Mouse (Mus musculus): Measurements from ENCODE around the gene Timp2.

Timp2 gene

DNA sequence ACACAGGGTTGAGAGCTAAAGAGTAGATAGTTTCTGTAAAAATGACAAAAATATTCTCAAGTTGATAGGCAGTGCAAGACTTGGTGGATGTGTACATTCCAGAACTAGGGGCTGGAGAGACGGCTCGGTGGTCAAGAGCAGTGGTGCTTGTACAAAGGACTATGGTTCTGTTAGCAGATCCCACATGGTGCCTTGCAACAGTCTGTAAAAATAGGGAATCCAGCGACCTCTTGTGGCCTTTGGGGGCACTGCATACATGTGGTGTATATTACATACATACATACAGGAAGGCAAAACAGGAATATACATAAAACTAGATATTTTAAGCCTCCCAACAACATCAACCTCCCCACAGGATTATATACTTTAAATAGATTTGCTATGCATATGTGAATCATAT, 12.8 kb upstream of the Timp2 start:
- DNase-seq = peak; percentile 33

DNA sequence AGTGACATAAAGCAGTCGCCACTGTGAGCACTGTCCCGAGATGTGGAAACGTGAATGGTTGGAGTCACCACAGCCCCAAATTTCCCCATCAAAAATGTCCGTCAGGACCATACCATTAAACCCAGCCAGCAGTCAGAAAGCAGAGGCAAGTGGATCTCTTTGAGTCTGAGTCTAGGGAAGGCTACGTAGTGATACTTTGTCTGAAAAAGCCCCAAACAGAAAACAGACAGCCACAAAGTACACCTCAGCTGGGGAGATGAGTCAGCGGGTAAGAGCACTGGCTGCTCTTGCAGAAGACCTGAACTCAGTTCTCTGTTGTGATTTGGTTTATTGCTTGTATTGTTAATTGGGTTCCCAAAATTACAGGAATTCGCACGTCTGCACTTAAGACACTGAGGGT, 11.0 kb upstream of the Timp2 start:
- DNase-seq = no peak

DNA sequence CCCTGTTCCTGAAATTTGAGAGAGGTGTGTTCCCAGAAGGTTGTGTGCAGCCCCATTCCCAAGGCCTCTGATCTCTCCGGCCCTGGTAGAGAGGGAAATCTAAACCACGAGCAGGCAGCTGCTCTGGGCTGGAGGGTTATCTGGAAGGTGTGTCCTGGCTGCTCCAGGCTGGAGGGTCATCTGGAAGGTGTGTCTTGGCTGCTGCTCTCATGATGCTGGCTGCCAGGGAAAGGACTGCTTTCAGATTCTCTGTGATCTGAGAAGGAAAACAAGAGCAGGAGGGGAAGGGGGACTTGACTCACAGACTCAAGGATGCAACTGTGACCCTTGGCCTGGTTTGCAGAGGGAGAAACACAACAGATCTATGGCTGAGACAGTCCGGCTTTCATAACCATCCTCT, 10.6 kb upstream of the Timp2 start:
- DNase-seq = no peak

DNA sequence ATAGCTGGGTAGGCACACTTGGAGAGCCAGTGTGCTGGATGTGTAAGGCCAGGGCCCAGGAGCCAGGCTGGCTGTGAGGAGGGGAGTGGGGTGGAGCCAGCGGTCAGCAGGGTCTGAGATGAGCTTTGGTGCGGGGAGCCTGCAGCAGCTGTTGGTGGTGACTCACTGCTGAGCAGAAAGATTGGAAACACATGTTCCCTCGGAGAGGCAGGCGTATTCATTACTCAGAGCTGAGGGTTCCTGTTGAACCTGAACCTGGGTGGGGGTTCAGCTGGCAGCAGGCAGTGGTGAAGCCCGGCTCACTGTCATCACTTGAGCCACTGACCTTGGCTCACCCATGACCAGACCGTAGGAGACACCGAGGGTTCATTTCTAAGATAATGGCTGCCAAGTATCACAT, 9.6 kb upstream of the Timp2 start:
- no peak for DNase-seq

DNA sequence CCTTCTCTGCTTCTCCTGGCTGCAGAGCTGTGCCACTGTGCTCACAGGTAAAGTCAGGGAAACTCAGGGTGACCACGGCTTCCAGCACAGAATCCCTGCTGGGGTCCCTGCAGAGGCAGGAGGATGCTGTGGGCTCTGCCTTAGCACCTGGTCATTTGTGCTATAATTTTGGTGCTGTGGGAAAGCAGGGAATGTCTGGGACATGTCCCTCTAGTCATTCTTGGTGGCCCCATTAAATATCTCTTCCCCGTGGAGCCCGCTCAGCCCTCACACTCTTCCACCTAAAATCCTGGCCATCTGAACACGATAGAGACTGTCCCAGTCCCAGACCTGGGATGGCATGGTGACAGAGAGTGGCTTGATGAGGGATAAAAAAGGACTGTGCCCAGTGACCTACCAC, 8.5 kb upstream of the Timp2 start:
- no peak for DNase-seq

DNA sequence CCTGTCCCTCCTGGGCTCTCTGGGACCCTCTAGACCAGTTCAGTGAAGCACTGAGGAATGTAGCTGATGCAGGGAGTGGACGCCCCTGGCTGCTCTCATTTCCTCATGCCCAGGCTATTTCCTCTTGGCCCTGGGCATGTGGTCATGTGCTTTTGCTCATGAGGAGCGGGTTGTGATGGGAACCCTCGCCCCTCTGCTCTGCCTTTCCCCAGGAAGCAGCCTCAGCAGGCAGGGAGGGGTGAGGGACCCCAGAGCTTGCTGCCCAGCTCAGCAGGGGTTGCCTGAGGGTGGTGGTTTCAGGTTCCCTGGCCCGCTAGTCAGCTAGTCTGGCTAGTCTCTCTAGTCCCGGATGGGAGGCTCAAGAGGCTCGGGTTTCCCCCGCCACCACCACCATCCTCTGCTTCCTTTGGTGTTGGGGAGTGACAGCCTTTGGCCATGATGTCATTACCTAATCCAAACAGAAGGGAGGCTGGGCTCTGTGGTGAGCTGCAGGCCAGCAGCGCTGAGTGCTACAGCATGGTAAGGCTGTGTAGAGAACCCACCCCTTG, 7.5 kb upstream of the Timp2 start:
- peak; percentile 15 for DNase-seq

DNA sequence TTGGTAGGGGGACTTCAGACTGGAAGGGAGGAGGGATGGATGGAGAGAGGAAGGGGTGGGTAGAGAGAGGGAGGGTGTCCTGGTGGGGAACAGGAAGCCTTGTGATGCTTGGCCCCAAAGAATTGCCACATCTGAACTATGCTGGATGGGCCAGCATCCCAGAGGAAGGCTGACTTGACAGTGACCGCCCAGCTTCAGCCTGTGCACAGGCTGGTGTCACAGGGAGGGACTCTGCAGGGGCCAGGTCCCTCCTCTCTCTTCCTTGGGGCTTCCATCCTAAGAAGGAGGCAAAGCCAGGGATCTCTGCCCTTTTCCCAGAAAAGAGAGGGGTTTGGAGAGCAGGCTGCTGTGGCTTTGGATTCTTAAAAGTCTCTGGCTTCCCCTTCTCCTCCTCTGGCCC, 7.0 kb upstream of the Timp2 start:
- DNase-seq = no peak

DNA sequence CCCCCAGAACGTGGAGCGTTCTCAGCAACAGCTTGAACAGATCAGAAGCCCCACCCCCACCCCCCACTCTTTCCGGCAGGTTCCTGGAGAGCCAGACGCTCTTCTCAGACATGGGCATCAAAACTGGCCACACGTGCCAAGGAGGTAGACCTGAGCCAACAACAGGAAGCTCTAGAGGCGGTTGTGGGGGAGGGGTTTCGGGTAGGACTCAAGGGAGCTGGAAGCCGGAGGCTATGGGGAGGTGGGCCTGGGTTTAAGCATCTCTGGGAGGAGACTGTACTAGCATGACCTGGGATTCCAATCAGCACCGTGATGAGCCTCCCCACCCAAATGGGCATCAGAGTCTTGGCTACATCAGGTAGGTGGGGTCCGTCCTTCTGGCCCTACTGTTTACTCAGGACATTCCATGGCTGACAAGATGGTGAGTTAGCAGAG, 5.4 kb upstream of the Timp2 start:
- peak; percentile 38 for DNase-seq

DNA sequence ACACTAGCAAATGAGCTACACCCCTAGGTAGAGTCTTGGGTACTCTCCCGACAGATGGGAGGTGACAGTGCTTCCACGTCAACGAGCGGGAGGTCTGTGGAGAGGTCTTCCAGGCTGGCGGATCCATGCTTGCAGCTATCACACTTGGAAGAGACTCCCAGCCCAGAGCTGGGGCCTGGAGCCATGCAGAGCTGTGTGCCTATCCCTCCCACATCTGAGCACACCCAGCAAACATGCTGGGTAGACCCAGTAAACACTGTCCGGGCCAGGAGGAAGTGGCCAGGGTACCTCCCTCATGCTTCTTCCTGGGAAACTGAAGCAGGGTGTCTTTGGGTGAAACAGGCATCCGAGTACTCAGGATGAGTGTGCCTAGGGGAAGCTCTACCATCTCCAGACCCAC, 5.0 kb upstream of the Timp2 start:
- peak; percentile 3 for DNase-seq

DNA sequence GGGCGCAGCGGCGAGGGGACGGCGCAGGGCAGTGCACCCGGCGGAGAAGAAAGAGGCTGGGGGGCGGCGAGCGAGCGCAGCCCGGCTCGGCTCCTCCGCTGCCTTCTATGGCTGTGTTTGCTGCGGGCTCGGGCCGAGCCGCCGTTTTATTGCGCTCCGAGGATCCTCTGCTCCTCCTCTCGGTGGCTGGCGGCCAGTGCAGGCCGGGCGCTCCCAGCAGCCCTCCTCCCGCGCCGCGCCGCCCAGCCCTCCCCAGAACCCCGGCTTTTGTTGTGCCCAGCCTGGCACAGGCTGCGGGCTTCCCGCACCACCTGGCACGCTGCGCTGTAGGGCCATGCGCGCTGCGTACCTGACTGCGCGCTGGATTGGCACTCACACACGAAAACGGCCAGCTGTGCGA, 335 bp downstream of the Timp2 start:
- DNase-seq = peak; percentile 92

DNA sequence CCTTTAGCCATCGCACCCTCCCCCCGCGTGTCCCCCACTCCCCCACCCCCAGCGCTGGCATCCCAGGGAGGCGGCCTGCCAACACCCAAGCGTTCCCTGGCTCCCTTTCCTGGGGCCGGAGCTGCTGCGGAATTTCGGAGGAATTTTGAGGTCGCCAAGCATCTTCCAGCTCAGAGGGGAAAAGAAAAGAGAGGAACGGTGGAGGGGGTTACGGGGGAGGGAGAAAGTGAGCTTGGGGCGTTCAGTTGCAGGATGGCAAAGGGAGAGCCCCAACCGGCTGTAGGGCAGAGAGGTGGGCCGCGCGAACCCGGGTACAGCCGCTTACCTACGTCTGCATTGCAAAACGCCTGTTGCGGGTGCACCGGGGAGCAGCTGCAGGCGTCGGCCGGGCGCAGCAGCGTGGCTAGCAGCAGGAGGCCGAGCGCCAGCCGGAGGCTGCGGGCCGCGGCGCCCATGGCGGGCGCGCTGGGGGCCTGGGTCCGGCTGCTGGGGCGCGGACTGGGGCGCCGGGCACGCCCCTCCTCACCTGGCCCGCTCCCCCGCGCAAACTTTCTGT, 826 bp downstream of the Timp2 start:
- peak; percentile 54 for DNase-seq

DNA sequence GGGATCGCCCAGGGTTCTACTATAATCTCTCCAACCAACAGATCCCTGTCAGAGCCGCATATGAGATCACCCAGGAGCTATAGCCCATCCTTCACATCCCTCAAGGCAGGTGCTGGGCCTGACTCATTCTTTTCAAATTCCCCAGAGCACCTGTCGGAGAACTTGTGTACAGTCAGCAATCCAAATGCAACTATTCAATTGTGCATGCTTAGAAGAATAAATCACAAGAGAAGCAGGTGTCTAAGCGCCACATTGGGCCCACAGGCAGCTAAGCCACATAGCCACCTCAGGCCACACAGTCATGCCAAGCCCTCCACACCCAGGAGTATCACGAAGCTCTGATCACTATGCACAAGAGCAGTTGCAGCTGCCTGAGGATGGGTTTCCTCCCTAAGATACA, 6.0 kb downstream of the Timp2 start:
- DNase-seq = no peak

DNA sequence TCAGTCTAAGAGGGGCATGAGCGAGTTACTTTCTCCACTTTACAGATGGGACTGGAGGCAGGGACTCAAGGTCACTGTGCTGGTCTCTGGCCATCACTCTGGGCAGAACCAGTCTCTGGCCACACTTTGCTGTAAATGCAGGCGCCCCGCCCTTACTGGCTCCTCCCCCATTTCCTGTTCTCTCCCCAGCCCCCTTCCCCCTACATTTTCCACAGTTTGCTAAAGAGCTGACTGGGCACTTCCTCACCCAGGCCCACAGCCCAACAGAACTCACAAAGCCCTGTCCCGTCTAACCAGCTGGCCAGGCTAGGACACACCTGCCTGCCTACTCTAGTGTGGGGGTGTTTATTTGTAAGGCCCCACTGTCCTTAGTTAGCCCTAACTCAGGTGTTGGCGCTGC, 6.7 kb downstream of the Timp2 start:
- DNase-seq = no peak

DNA sequence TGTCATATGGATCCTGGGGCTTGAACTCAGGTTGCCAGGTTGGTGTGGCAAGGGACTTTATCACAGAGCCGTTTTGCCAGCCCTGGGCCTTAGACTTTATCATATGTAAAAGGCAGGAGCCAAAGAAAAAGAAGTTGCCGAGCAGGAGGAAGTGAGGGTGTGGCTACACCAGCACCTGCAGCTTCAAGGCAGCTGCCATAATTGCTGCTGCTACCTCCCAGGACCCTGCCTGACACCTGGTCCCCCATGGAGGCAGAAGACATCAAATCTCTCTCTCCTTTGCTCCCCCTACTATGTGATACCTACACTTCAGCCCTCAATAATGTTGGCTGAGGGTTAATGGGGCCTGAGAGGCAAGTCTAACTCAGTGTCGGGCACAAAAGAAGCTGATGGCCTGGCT, 7.1 kb downstream of the Timp2 start:
- no peak for DNase-seq

DNA sequence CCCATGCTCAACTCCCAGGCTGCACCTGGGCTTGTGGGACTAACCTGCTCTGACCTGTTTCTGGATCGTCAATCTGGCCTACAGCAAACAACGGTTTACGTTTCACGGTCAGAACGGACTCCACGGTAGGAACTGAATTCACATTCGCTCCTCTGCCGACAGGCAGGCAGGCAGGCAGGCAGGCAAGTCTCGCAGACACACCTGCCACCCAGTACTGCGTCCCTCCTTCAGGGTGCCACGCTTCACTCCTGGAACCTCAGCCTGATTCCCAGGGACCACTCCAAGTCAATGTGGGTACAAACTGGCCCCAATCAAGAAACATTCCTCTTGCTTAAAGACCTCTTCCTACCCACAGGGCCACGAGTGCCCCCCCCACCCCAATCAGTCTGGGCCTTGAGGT, 7.6 kb downstream of the Timp2 start:
- DNase-seq = no peak

DNA sequence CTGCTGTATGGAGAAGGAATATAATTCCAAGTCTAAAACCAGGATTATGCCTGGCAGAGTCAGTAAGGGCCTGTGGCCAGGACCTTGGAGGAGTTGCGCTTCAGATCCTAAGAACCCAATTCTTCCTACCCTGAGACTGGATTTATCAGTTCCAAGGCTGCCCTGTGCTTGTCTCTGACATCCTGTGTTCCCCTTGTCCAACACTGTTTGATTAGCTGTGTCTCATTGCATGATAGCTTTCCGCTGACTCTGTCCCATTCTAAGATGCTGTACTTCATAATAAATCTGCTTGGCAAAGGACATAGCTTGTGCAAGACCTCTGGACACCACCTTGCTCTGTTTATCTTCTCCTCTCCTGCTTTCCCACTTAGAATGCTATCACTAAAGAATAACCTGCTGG, 8.1 kb downstream of the Timp2 start:
- DNase-seq = no peak

DNA sequence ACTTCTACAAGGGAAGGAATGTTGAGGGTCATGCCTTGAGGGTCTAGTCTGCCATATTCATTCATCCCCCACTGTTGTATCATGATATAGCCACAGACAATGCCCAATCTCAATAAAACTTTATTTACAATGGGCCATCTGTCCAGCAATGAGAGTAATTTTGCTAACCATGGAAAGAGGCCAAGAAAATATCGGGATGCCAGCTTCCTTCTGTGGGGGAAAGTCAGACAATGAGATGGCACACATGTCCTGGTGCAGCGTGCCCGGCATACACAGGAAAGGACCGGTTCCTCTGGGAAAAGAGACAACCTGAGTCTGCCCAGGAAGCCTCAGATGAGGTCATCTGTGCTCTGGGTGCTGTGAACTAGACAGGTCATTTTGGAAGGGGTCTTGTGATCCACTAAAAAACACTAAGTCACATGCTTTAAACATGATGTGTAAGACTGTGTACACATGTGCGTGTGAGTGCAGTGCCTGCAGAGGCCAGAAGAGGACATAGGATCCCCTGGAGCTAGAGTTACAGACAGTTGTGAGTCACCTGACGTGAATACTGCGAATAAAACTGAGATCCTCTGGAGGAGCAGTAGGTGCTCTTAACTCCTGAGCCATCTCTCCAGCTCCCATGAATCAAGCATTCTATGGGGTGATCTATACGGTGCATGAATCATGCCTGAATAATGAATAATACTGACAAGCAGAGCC, 9.0 kb downstream of the Timp2 start:
- DNase-seq = no peak

DNA sequence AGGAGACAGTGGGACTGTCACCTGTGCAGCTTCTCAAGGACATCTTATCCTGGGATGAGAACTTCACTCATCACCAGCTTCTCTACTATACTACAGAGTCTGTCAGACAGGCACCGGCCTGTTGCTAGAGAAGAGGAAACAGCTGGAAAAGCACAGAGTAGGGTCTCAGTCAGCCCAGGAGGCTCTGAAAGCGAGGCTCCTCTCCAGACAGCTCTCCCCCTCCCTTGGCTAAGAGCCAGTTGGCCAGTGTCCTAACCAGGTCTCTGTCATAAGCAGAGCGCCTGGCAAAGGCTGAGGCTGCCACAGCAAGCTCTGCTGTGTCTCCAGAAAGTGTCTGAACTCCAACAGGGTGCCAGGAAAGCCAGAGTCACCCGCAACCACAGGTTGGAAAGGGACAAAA, 9.8 kb downstream of the Timp2 start:
- DNase-seq = peak; percentile 67

DNA sequence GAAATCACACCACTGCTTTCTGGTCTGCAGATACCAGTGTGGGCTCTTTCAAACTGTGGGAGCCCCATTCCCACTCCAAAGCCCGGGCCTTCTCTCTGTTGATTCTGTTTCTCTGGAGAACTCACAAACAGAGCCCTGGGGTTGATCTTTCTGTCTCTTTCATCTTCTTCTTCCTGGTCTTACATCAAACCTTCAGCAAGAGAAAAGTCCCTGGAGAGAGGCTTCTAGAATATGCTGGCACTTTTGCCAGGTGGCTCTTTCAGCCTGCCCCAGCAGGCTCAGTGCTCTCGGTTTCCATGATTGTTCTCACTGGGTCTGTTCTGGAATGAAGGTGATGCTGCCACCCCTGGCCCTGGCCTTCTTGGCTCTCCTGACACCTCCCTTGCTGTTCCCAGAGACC, 11.9 kb downstream of the Timp2 start:
- no peak for DNase-seq

DNA sequence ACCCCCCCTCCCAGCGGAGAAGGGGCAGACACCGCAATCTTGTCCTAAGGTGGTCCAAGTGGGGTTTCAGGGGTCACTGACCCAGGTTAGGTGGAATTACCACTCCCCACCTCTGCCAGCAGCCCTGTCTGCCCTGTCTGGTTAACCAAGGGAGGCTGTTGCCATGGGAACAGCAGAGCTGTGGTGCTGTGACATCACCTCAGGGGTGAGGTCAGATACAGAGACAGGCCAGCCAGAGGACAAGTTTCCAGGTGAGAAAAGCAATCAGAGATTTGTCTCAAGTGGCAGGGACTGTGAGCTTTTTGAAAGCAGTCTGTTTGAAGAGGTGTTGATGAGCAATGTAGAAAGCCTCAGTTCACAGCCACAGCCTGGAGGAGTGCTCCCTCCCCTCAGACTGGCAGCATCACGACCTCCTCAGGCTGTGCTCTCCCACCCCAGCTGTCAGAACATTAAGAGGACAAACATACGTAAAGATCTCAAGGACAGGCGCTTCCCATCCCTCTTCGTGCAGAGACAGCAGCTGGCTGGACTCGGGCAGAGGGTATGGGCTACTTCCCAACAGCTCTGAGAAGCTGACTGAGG, 13.0 kb downstream of the Timp2 start, which contains the start of gene Cep295nl:
Cep295nl (minus strand) TSS at position 101 of the 582 bp plus-strand sequence.
- no peak for DNase-seq

DNA sequence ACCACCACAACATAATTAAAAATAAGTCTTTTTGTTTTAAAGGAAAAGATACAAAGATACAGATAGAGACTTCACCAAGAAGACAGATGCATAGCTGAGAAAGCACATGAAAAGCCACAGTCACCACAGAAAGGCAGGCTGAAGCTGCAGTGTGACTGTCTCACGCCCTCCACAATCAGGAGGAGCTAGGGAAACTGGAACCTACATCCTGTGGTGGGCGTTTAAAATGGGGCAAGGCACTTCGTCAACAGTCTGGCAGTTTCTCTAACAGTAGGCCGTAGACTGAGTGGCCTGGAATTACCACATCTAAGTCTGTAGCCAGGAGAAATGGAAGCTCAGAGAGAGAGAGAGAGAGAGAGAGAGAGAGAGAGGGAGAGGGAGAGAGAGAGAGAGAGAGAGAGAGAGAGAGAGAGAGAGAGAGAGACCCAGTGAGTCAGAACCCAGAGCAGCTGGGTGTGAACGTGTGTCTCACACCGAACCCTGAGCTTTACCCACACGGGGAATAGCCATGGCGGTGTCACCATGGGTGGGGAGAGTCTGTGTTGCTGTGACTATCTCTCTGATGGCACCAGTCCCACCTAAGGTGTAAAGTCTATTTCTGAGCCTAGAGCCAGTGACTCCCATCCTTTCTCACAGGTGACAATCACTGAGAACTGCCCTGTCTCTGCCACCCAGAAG, 17.9 kb downstream of the Timp2 start:
- DNase-seq = no peak

DNA sequence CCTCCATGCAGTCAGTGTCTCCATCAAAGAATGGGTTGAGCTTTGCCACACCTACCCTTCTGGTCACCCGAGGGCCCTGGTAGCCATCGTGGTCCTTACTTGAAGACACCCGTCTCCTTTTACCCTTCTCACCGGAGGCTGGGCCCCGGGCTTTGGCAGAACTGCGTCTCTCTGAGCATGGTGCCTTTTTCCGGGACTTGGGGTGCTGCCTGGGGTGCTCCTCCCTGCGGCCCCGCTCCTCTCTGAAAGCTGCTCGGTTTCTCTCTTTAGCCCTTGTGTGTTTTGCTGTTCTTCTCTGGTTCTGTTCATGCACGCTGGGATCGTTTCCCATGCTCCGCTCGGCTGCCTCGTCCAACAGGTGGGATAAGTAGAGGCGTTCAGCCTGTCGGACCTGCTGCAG, 22.1 kb downstream of the Timp2 start:
- DNase-seq = no peak

DNA sequence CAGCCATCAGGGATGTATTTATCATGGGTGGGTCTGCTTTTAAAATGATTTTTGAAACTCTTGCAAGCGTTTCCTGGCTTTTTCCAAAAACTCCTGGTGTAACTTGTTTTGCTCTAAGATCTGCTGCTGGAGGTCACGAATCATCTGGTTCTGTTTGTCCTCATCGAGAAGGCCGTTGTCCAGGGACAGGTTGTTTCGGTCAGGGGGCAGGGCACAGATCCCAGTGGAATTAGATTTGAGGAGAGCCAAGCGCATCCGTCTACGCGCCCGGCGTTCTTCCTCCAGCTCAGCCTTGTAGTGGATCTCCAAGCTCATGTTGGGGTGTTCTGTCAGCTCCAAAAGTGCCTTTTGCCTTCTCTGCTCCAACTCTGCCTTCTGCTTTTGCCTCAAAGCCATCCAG, 23.2 kb downstream of the Timp2 start:
- no peak for DNase-seq

DNA sequence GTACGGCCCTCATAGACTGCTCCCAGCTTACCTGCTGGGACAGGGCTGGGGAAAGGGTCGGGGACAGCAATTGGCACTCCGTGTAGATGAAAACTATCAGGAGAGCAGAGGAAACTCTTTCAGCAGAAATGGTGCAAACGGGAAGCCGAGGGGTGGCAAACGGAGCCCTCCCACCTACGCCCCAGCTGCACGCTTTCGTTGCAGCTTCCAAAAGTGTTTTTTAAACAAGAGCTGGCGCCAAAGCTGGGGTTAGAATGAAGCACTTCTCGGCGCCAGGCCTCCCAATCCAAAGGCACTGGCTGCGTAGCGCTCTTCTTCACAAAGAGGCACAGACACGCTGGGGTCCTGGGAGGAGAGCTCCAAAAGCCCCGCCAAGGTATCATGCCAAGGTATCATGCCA, 24.8 kb downstream of the Timp2 start:
- DNase-seq = peak; percentile 39

Measured in right cerebral cortex, postnatal 14 days (tissue).